Mouse (Mus musculus): Measurements from ENCODE around the gene Ap2a1. TPM values are rescaled to one million over a fixed set of nuclear protein-coding genes. Genes with fewer than 3 reads are reported as not detected.

The Ap2a1 gene
- 87.8 and 112 TPM in 2 replicates for polyA plus RNA-seq (2012; rRNA removed; ENCODE audit: low replicate concordance)

GRCm38 (mm10) chr7:44929204-44930151 is at the start of gene Ap2a1:
Ap2a1 (minus strand) TSS chr7:44929496.

DNA sequence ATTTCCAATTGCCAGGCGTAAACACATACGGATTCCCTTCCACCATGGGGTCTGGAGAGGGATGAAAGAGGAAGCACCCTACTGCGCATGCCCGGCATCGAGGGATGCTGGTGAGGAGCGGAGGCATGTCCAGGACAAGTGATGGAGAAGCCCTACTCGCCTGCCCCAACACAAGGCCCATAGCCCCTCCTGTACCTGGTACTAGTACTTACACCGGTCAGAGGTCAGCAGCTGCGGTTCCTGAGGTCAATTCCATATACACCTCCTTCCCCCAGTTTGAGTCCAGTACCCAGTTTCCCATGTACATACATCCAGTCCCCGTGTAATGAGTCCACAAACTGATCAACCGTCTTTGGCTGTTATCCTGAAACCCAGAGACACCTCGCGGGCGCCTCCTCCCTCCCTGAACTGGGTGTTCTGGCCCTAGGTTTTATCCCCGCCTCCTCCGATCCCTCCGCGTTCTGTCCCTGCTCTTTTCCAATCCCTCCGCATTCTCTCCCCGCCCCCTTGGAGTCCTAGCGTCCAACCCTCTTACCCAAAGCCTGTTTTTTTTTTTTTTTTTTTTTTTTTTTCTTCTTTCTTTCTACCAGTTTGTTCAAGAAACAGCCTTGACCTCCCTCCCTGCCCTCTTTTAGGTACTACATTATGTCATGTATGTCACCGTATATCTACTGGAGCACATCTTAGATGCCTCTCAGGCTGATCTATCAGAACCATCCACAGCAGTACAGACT is 45.3 kb upstream of the Ap2a1 start, which contains the start of gene Cpt1c:
Gene Cpt1c (minus strand): TSS at position 469 of the 734 bp plus-strand sequence.

GRCm38 (mm10) chr7:44942904-44943303 is 13.6 kb upstream of the Ap2a1 start, which contains the start of gene Tsks:
Tsks (plus strand) TSS chr7:44943204.

GRCm38 (mm10) chr7:44895593-44896434 is 33.5 kb downstream of the Ap2a1 start, which contains the start of gene Fuz:
Fuz (plus strand) TSS chr7:44896079.

DNA sequence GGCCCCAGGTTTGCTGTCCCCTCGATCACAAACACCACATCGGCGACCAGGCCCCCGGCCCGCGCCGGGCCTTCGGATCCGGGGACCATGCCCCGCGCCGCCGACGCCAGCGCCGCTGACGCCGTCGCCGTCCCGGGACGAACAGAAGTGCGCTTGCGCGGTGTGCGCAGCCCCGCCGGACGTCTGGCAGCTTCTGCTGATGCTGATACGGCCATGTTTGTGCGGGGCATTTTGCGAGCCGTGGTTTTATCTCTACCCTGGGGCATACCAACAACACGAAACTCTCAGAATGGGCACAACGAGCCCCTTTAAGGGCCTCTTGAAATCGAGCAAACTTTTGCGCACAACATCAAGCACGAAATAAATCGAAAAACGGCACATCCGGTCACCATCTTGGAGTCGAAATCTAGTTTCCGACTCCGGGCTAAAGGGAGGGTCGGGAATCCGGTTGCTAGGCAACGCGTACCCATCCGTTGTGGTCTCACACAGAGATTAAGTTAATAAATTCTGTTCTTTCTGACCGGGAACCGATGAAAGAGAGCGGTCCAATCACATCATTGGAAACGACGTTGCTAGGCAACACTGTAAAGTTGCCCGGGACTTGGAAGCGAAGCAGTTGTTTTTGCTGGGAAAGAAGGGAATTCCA is 36.9 kb downstream of the Ap2a1 start, which contains the start of gene Med25:
Gene Med25 (minus strand): TSS at position 437 of the 646 bp plus-strand sequence.

GRCm38 (mm10) chr7:44869697-44870528 is 59.4 kb downstream of the Ap2a1 start, which contains the start of gene Ptov1:
Ptov1 (minus strand) TSS chr7:44869788.

GRCm38 (mm10) chr7:44857042-44857552 is 72.2 kb downstream of the Ap2a1 start, which contains the start of gene Pnkp:
Pnkp (plus strand) TSS chr7:44857139.

Other genes with a start within 250 kb of the Ap2a1 start
- not detected in 2 replicates for gene Izumo2, start 220.8 kb downstream of the Ap2a1 start, polyA plus RNA-seq (2012; rRNA removed; ENCODE audit: low replicate concordance)
- 43.8 and 48.7 TPM in 2 replicates for gene Vrk3, start 181.1 kb downstream of the Ap2a1 start, polyA plus RNA-seq (2012; rRNA removed; ENCODE audit: low replicate concordance)
- gene Zfp473, start 178.4 kb downstream of the Ap2a1 start, polyA plus RNA-seq (2012; rRNA removed; ENCODE audit: low replicate concordance): 0.11 and 0.13 TPM in 2 replicates
- gene Nup62, start 113.4 kb downstream of the Ap2a1 start, polyA plus RNA-seq (2012; rRNA removed; ENCODE audit: low replicate concordance): 64.4 and 76.1 TPM in 2 replicates
- 51.1 and 162 TPM in 2 replicates for gene Il4i1, start 113.1 kb downstream of the Ap2a1 start, polyA plus RNA-seq (2012; rRNA removed; ENCODE audit: low replicate concordance)
- gene Atf5, start 112.8 kb downstream of the Ap2a1 start, polyA plus RNA-seq (2012; rRNA removed; ENCODE audit: low replicate concordance): 250 and 576 TPM in 2 replicates
- gene Akt1s1, start 80.5 kb downstream of the Ap2a1 start, polyA plus RNA-seq (2012; rRNA removed; ENCODE audit: low replicate concordance): 67.1 and 282 TPM in 2 replicates
- 115 and 138 TPM in 2 replicates for gene Tbc1d17, start 80.4 kb downstream of the Ap2a1 start, polyA plus RNA-seq (2012; rRNA removed; ENCODE audit: low replicate concordance)
- gene Pnkp, start 72.4 kb downstream of the Ap2a1 start, polyA plus RNA-seq (2012; rRNA removed; ENCODE audit: low replicate concordance): 39.0 and 104 TPM in 2 replicates
- gene Ptov1, start 59.7 kb downstream of the Ap2a1 start, polyA plus RNA-seq (2012; rRNA removed; ENCODE audit: low replicate concordance): 230 and 261 TPM in 2 replicates
- gene Med25, start 36.8 kb downstream of the Ap2a1 start, polyA plus RNA-seq (2012; rRNA removed; ENCODE audit: low replicate concordance): 108 and 237 TPM in 2 replicates
- gene Fuz, start 33.4 kb downstream of the Ap2a1 start, polyA plus RNA-seq (2012; rRNA removed; ENCODE audit: low replicate concordance): 65.1 and 103 TPM in 2 replicates
- gene Tsks, start 13.7 kb upstream of the Ap2a1 start, polyA plus RNA-seq (2012; rRNA removed; ENCODE audit: low replicate concordance): 0.19 and 0.26 TPM in 2 replicates
- gene Cpt1c, start 45.4 kb upstream of the Ap2a1 start, polyA plus RNA-seq (2012; rRNA removed; ENCODE audit: low replicate concordance): 34.3 and 34.4 TPM in 2 replicates
- 97.1 and 118 TPM in 2 replicates for gene Prmt1, start 57.1 kb upstream of the Ap2a1 start, polyA plus RNA-seq (2012; rRNA removed; ENCODE audit: low replicate concordance)
- gene Irf3, start 68.2 kb upstream of the Ap2a1 start, polyA plus RNA-seq (2012; rRNA removed; ENCODE audit: low replicate concordance): 120 and 136 TPM in 2 replicates
- gene Bcl2l12, start 69.2 kb upstream of the Ap2a1 start, polyA plus RNA-seq (2012; rRNA removed; ENCODE audit: low replicate concordance): 38.7 and 59.9 TPM in 2 replicates
- gene Scaf1, start 86.9 kb upstream of the Ap2a1 start, polyA plus RNA-seq (2012; rRNA removed; ENCODE audit: low replicate concordance): 58.3 and 111 TPM in 2 replicates
- 201 and 278 TPM in 2 replicates for gene Rras, start 88.5 kb upstream of the Ap2a1 start, polyA plus RNA-seq (2012; rRNA removed; ENCODE audit: low replicate concordance)
- 7.2 and 19.0 TPM in 2 replicates for gene Prr12, start 123.4 kb upstream of the Ap2a1 start, polyA plus RNA-seq (2012; rRNA removed; ENCODE audit: low replicate concordance)
- 75.7 and 106 TPM in 2 replicates for gene Nosip, start 132.9 kb upstream of the Ap2a1 start, polyA plus RNA-seq (2012; rRNA removed; ENCODE audit: low replicate concordance)
- gene Prrg2, start 133.2 kb upstream of the Ap2a1 start, polyA plus RNA-seq (2012; rRNA removed; ENCODE audit: low replicate concordance): 74.1 and 134 TPM in 2 replicates
- gene Rcn3, start 162.7 kb upstream of the Ap2a1 start, polyA plus RNA-seq (2012; rRNA removed; ENCODE audit: low replicate concordance): 147 and 250 TPM in 2 replicates
- 251 and 271 TPM in 2 replicates for gene Fcgrt, start 174.4 kb upstream of the Ap2a1 start, polyA plus RNA-seq (2012; rRNA removed; ENCODE audit: low replicate concordance)
- 167 and 309 TPM in 2 replicates for gene Rps11, start 194.9 kb upstream of the Ap2a1 start, polyA plus RNA-seq (2012; rRNA removed; ENCODE audit: low replicate concordance)
- 1,471 and 2,886 TPM in 2 replicates for gene Rpl13a, start 199.3 kb upstream of the Ap2a1 start, polyA plus RNA-seq (2012; rRNA removed; ENCODE audit: low replicate concordance)
- gene Gm45713, start 206.7 kb upstream of the Ap2a1 start, polyA plus RNA-seq (2012; rRNA removed; ENCODE audit: low replicate concordance): 0.93 and 17.5 TPM in 2 replicates
- 166 and 183 TPM in 2 replicates for gene Flt3l, start 206.9 kb upstream of the Ap2a1 start, polyA plus RNA-seq (2012; rRNA removed; ENCODE audit: low replicate concordance)
- gene Pih1d1, start 224.8 kb upstream of the Ap2a1 start, polyA plus RNA-seq (2012; rRNA removed; ENCODE audit: low replicate concordance): 54.4 and 57.6 TPM in 2 replicates
- 53.8 and 90.5 TPM in 2 replicates for gene Aldh16a1, start 225.1 kb upstream of the Ap2a1 start, polyA plus RNA-seq (2012; rRNA removed; ENCODE audit: low replicate concordance)
- gene Slc17a7, start 234.5 kb upstream of the Ap2a1 start, polyA plus RNA-seq (2012; rRNA removed; ENCODE audit: low replicate concordance): 0.13 and 0.24 TPM in 2 replicates